Mouse (Mus musculus): Measurements from ENCODE around the gene A1cf. TPM values are rescaled to one million over a fixed set of nuclear protein-coding genes. Genes with fewer than 3 reads are reported as not detected.

Gene A1cf
- polyA plus RNA-seq, 1 experiment from 2014 or later: not detected

DNA sequence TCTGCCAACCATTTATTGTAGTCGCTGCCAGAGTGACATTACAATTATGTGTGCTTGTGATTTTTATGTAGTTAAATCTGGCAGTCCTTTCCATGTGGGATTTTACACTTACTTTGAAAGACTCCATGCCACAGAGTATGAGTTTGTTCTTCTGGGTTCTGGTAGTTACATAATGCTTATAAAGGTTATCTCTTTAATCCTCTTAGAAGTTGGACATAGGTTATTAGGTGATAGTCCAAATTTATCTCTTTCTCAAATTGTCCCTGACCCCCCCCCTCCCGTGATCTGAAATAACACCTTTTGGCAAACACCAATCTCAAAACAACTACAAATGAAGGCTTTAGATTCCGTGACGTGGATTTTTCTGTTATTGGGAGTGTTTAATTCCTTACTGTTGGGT is 16.0 kb downstream of the A1cf start:
- Histone ChIP-seq H3K27ac (replicated peaks; ENCODE audit: low read depth, low read length) (no peak overlapping the region), H3K9me3 (ENCODE audit: control insufficient read depth, low read length) (no peaks in the 10 kb centered on the region), H3K4me3 (ENCODE audit: low read depth, low read length) (no peak overlapping the region), H3K9ac (ENCODE audit: low read depth, low read length) (no peak overlapping the region), H3K4me2 (ENCODE audit: low read depth, low read length) (no peak overlapping the region), H3K36me3 (ENCODE audit: control insufficient read depth, insufficient read depth, low read length) (no peaks in the 10 kb centered on the region), H3K27me3 (replicated peaks; ENCODE audit: control insufficient read depth, insufficient read depth, low read length) (no peaks in the 10 kb centered on the region), H3K4me1 (ENCODE audit: control insufficient read depth, insufficient read depth, low read length) (no peaks in the 10 kb centered on the region)
- 83% methylated on average over 4 of the region's 4 CpGs for WGBS
- ATAC-seq (ENCODE audit: low read depth): no peak
- DNase-seq (ENCODE audit: low spot score): no peak

DNA sequence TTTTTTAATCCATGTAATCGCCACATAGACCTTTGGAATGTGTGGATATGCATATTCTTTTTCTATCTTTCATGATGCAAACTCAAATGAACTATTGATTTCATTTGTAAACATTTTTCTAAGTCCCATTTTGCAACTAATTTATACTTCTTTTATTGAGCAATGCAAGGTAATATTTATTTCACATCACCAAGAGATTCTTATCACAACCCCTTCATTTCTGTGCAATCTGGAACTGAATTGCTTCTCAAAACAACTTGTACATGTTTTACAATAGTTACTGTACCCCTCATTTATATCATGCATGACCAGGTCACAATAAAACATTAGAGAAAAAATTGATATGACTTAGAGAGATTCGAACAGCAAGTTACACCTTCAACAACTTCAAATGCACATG is 18.7 kb downstream of the A1cf start:
- no peaks in the 10 kb centered on the region for H3K27me3 ChIP-seq (replicated peaks; ENCODE audit: control insufficient read depth, insufficient read depth, low read length)
- no peak for DNase-seq (ENCODE audit: low spot score)
- no peak overlapping the region for H3K27ac ChIP-seq (replicated peaks; ENCODE audit: low read depth, low read length)
- H3K36me3 ChIP-seq (ENCODE audit: control insufficient read depth, insufficient read depth, low read length): no peaks in the 10 kb centered on the region
- 84% methylated on average over 2 of the region's 2 CpGs for WGBS
- H3K4me3 ChIP-seq (ENCODE audit: low read depth, low read length): no peak overlapping the region
- no peak overlapping the region for H3K4me2 ChIP-seq (ENCODE audit: low read depth, low read length)
- no peak overlapping the region for H3K9ac ChIP-seq (ENCODE audit: low read depth, low read length)
- no peaks in the 10 kb centered on the region for H3K9me3 ChIP-seq (ENCODE audit: control insufficient read depth, low read length)
- no peaks in the 10 kb centered on the region for H3K4me1 ChIP-seq (ENCODE audit: control insufficient read depth, insufficient read depth, low read length)
- no peak for ATAC-seq (ENCODE audit: low read depth)

DNA sequence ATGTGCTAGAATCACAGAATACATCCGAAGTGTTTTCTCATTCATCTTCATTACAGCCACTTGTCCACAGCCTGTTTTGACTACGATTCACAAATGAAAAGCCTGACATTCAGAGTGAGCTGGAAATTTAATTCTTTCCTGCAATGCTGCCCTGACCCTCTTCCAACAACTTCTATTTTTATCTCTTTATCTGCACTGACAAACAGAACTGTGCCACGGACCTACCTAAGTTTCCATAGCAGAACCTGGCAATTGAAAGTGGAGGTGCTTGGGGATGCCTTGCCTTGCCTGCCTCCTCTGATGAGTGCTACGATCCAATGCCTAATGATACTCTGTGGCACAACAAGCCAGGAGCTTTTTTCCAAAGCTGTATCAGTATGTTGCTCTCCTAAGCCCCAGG is 21.4 kb downstream of the A1cf start:
- no peak for ATAC-seq (ENCODE audit: low read depth)
- no peak for DNase-seq (ENCODE audit: low spot score)
- H3K9me3 ChIP-seq (ENCODE audit: control insufficient read depth, low read length): no peaks in the 10 kb centered on the region
- no peaks in the 10 kb centered on the region for H3K36me3 ChIP-seq (ENCODE audit: control insufficient read depth, insufficient read depth, low read length)
- H3K27ac ChIP-seq (replicated peaks; ENCODE audit: low read depth, low read length): no peak overlapping the region
- H3K9ac ChIP-seq (ENCODE audit: low read depth, low read length): no peak overlapping the region
- H3K27me3 ChIP-seq (replicated peaks; ENCODE audit: control insufficient read depth, insufficient read depth, low read length): no peaks in the 10 kb centered on the region
- H3K4me1 ChIP-seq (ENCODE audit: control insufficient read depth, insufficient read depth, low read length): no peaks in the 10 kb centered on the region
- no peak overlapping the region for H3K4me3 ChIP-seq (ENCODE audit: low read depth, low read length)
- no peak overlapping the region for H3K4me2 ChIP-seq (ENCODE audit: low read depth, low read length)
- 53% methylated on average over 4 of the region's 4 CpGs for WGBS

DNA sequence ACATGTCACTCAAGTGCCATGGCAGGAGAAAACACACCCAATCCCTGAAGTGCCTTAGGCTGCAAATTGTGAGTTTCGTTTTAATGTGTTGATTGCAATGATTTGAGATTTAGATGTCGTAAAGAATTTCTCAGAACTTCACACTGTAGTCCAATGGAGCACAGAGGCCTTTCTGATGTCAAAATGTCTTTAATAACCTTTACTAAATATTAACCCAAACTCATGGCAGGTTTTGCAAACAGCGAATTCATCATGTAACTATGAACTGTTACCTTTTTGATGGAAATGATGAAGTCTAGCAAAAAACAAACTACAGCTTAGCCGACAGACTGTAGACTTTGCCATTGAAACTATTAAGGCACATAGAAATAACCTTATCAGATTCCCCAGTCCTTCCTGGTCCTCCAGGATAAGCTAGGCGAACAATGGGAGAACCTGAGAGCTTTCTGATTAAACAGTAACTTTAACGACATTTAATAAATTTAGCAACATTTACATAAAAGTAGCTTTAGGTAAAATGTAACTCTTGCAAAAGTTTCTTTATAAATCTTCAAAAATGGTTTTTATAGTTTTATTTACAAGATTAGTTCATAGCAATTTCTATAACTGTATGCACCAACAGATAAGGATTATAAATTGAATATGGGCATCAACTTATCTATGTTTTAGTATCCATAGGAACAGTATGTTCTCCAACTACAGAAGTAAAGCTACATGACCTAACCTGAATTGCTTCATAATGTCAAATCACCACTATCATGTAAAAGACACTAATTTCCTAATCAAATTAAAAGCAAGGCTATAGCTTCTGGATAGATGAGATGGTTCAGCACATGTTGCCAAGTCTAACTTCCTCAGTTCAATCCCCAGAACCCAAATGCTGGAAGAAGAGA is 22.7 kb downstream of the A1cf start:
- Histone ChIP-seq H3K27ac (replicated peaks; ENCODE audit: low read depth, low read length) (no peak overlapping the region), H3K4me3 (ENCODE audit: low read depth, low read length) (no peak overlapping the region), H3K36me3 (ENCODE audit: control insufficient read depth, insufficient read depth, low read length) (no peaks in the 10 kb centered on the region), H3K4me2 (ENCODE audit: low read depth, low read length) (no peak overlapping the region), H3K9me3 (ENCODE audit: control insufficient read depth, low read length) (no peaks in the 10 kb centered on the region), H3K4me1 (ENCODE audit: control insufficient read depth, insufficient read depth, low read length) (no peaks in the 10 kb centered on the region), H3K9ac (ENCODE audit: low read depth, low read length) (no peak overlapping the region), H3K27me3 (replicated peaks; ENCODE audit: control insufficient read depth, insufficient read depth, low read length) (no peaks in the 10 kb centered on the region)
- WGBS: 84% methylated on average over 6 of the region's 6 CpGs
- no peak for ATAC-seq (ENCODE audit: low read depth)
- DNase-seq (ENCODE audit: low spot score): no peak

DNA sequence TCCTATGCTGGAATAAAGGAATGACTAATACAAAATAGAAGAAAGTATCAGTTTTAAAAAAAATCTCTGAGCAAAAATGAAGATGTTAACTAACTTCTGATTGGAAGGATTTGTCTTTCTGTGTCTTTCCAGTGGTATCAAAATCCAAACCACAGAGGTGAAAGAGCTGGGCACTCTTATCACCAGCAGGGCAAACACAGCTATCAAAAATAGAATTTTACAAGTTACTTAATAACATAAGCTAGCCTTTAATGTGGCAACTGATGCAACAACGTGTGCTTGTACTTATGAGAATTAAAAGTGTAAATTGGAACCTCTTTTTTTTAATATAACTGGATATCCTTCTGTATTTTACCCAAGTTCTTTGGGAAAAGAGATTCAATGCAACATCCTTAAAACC is 27.4 kb downstream of the A1cf start:
- no peak overlapping the region for H3K4me2 ChIP-seq (ENCODE audit: low read depth, low read length)
- no peaks in the 10 kb centered on the region for H3K27me3 ChIP-seq (replicated peaks; ENCODE audit: control insufficient read depth, insufficient read depth, low read length)
- H3K9ac ChIP-seq (ENCODE audit: low read depth, low read length): no peak overlapping the region
- DNase-seq (ENCODE audit: low spot score): no peak
- no peak for ATAC-seq (ENCODE audit: low read depth)
- no peaks in the 10 kb centered on the region for H3K4me1 ChIP-seq (ENCODE audit: control insufficient read depth, insufficient read depth, low read length)
- H3K36me3 ChIP-seq (ENCODE audit: control insufficient read depth, insufficient read depth, low read length): no peaks in the 10 kb centered on the region
- no peak overlapping the region for H3K27ac ChIP-seq (replicated peaks; ENCODE audit: low read depth, low read length)
- H3K4me3 ChIP-seq (ENCODE audit: low read depth, low read length): no peak overlapping the region
- no peaks in the 10 kb centered on the region for H3K9me3 ChIP-seq (ENCODE audit: control insufficient read depth, low read length)
- WGBS: 75% methylated on average over 1 of the region's 1 CpGs

DNA sequence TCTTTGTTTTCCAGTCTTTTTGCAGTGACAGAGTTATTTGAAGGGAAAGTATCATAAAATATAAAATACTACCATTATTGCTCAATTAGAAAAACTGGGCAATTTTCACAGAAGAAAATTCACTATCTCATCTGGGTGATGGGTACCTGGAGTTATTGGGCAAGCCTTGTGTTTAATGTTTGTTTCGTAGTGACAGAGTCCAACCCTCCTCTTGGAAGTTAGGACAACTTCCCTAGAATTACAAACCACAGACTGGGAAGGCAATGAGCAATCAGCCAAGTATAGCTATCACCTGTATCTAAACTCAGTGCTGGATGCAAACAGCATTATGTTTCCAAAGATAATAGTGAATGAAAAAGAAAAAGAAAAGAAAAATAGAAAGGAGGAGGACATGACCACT is 28.1 kb downstream of the A1cf start:
- H3K9me3 ChIP-seq (ENCODE audit: control insufficient read depth, low read length): no peaks in the 10 kb centered on the region
- whole genome bisulfite sequencing: 72% methylated on average over 1 of the region's 1 CpGs

DNA sequence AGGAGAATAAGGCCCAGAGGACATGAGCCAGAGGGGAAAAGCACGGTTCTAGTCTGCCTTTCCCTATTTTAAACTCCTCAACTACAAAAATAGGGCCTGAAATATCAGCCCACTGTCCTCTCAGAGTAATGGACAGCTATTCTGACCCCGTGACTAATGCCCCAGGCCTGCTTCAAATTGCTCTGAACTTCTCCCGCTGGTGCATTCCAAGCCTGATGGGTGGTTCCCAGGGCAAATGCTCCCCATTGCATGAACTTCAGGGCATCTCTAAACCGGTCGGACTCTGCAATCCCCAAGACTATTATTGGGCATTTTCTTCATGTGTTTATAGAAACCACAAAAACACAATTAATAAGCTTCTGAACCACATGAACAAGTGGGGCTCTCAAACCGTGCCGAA is 37.1 kb downstream of the A1cf start:
- H3K27me3 ChIP-seq (replicated peaks; ENCODE audit: control insufficient read depth, insufficient read depth, low read length): no peaks in the 10 kb centered on the region
- ATAC-seq (ENCODE audit: low read depth) (no peak), DNase-seq (ENCODE audit: low spot score) (no peak)
- whole genome bisulfite sequencing: 41% methylated on average over 7 of the region's 7 CpGs
- no peak overlapping the region for H3K4me2 ChIP-seq (ENCODE audit: low read depth, low read length)
- no peak overlapping the region for H3K9ac ChIP-seq (ENCODE audit: low read depth, low read length)
- H3K27ac ChIP-seq (replicated peaks; ENCODE audit: low read depth, low read length): no peak overlapping the region
- no peaks in the 10 kb centered on the region for H3K4me1 ChIP-seq (ENCODE audit: control insufficient read depth, insufficient read depth, low read length)
- no peak overlapping the region for H3K4me3 ChIP-seq (ENCODE audit: low read depth, low read length)
- H3K9me3 ChIP-seq (ENCODE audit: control insufficient read depth, low read length): no peaks in the 10 kb centered on the region
- no peaks in the 10 kb centered on the region for H3K36me3 ChIP-seq (ENCODE audit: control insufficient read depth, insufficient read depth, low read length)

More for the DNA sequence above, 28.1 kb downstream of the A1cf start:
- no peaks in the 10 kb centered on the region for H3K36me3 ChIP-seq (ENCODE audit: control insufficient read depth, insufficient read depth, low read length)
- DNase-seq (ENCODE audit: low spot score) (no peak), ATAC-seq (ENCODE audit: low read depth) (no peak)
- H3K9ac ChIP-seq (ENCODE audit: low read depth, low read length): no peak overlapping the region
- H3K4me2 ChIP-seq (ENCODE audit: low read depth, low read length): no peak overlapping the region
- no peaks in the 10 kb centered on the region for H3K27me3 ChIP-seq (replicated peaks; ENCODE audit: control insufficient read depth, insufficient read depth, low read length)
- no peak overlapping the region for H3K27ac ChIP-seq (replicated peaks; ENCODE audit: low read depth, low read length)
- no peak overlapping the region for H3K4me3 ChIP-seq (ENCODE audit: low read depth, low read length)
- no peaks in the 10 kb centered on the region for H3K4me1 ChIP-seq (ENCODE audit: control insufficient read depth, insufficient read depth, low read length)

DNA sequence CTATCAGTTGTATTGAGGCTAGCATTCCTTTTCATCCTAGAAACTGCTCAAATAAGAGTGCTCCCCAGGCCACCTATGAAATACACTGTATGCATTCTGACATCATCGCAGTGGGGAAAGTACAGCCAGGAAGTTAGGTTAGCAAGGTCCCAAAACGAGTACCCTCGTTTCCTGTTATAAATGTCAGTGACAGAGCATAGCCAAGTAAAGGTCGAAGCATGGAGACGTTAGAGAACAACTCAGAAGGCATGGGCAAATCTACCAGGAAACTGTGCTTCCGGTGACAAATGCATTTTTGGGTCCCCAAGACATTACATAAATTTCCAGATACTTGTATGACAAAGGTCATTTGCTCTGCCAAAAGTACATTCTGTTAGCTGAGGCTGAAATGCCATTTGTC is 41.9 kb downstream of the A1cf start:
- no peak for ATAC-seq (ENCODE audit: low read depth)
- no peaks in the 10 kb centered on the region for H3K4me1 ChIP-seq (ENCODE audit: control insufficient read depth, insufficient read depth, low read length)
- H3K27me3 ChIP-seq (replicated peaks; ENCODE audit: control insufficient read depth, insufficient read depth, low read length): no peaks in the 10 kb centered on the region
- no peaks in the 10 kb centered on the region for H3K36me3 ChIP-seq (ENCODE audit: control insufficient read depth, insufficient read depth, low read length)
- H3K4me3 ChIP-seq (ENCODE audit: low read depth, low read length): no peak overlapping the region
- no peak overlapping the region for H3K9ac ChIP-seq (ENCODE audit: low read depth, low read length)
- peak; percentile 2 for DNase-seq (ENCODE audit: low spot score)
- H3K4me2 ChIP-seq (ENCODE audit: low read depth, low read length): no peak overlapping the region
- H3K9me3 ChIP-seq (ENCODE audit: control insufficient read depth, low read length): no peaks in the 10 kb centered on the region
- no peak overlapping the region for H3K27ac ChIP-seq (replicated peaks; ENCODE audit: low read depth, low read length)
- 55% methylated on average over 6 of the region's 6 CpGs for WGBS

DNA sequence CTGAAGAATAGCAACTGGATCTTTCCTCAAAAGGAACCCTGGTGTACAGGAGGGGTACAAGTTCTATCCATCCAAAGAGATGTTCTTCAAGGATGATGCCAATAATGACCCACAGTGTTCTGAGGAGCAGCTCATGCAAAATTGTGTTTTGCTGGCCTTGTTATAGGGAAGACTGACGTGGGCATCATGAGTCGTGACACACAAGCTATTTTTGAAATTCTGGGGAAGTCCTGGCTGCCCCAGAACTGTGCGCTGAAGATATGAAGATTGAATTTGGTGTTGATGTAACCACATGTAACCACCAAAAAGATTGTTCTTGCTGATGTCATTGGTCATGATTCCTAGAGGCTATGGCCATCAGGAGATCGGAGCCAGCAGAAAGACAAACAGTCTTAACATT is 45.4 kb downstream of the A1cf start:
- Histone ChIP-seq H3K36me3 (ENCODE audit: control insufficient read depth, insufficient read depth, low read length) (no peaks in the 10 kb centered on the region), H3K9me3 (ENCODE audit: control insufficient read depth, low read length) (no peaks in the 10 kb centered on the region), H3K4me2 (ENCODE audit: low read depth, low read length) (no peak overlapping the region), H3K27me3 (replicated peaks; ENCODE audit: control insufficient read depth, insufficient read depth, low read length) (no peaks in the 10 kb centered on the region), H3K27ac (replicated peaks; ENCODE audit: low read depth, low read length) (no peak overlapping the region), H3K4me1 (ENCODE audit: control insufficient read depth, insufficient read depth, low read length) (no peaks in the 10 kb centered on the region), H3K9ac (ENCODE audit: low read depth, low read length) (no peak overlapping the region), H3K4me3 (ENCODE audit: low read depth, low read length) (no peak overlapping the region)
- ATAC-seq (ENCODE audit: low read depth): no peak
- no peak for DNase-seq (ENCODE audit: low spot score)
- WGBS: 93% methylated on average over 4 of the region's 4 CpGs

Data from embryonic facial prominence, embryonic 14.5 days (tissue).